Mouse (Mus musculus): ENCODE data around the gene Nmt1.

DNA sequence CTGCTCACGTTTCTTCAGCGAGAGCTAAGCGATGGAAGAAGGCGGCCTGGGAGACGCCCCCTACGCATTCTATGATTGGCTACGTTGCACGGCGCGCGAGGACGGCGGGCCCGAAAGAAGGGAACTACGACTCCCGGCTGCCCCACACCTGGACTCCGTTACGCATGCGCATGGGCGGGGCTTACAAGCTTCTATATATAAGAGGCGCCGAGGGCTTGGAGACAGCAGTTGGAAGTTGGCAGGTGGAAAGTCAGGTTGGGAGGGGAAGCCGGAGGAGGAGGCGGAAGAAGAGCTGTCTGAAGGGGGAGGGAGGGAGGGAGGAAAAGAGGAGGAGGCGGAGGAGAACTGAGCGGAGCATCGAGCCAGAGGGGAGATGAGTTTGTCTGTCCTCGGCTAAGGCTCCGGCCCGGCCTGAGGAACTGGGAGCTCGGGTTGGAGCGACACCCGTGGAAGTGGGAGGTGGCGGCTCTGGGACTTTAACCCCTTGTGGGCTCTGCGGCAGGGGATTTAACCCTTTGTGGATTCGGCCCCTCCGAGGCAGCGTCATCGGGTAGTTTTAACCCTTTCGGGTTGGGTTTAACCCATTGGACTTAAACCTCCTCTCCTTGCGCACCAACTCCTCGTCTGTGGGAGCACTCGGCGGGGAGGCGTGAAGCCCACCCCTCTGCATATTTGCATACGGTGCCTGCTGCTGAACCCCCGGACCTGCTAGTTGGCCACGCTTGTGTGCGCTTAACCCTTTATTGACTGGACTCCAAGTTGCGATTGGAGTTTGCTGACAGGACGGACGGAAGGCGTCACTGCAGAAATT, 88.2 kb downstream of the Nmt1 start, which contains the start of gene Hexim1:
- TF ChIP-seq CTCF (IDR thresholded peaks at IDR 0.05; ENCODE audit: borderline replicate concordance, insufficient read depth, low read length) (no peak), POLR2A (IDR thresholded peaks at IDR 0.05; ENCODE audit: low read depth, low read length) (peak; percentile 99)

All from embryonic fibroblast, embryonic 13.5 days (primary cell).